Mouse (Mus musculus) hindbrain, embryonic 10.5 days (tissue): ENCODE results near the gene Edn3. TPM values are rescaled to one million over a fixed set of nuclear protein-coding genes. Genes with fewer than 3 reads are reported as not detected.
A peak's percentile ranks its signal among the peaks of the same experiment; 100 is the strongest.

ENCODE experiments used
- DNase-seq: peaks from one replicate; pipeline ENCODE4 v3.0.0-alpha.2; 2017; ENCODE audit warnings: low spot score
- H3K27ac ChIP-seq: fragments of 300-500 bp; sonication (generic); 2 replicates; pipeline ENCODE4 v1.5.1; 2016; ENCODE audit warnings: mild to moderate bottlenecking, moderate library complexity
- H3K27me3 ChIP-seq: fragments of 300-500 bp; sonication (generic); 2 replicates; pipeline ENCODE4 v1.6.1; 2016; ENCODE audit warnings: mild to moderate bottlenecking; ENCODE audit not compliant: poor library complexity, insufficient read depth, severe bottlenecking
- H3K36me3 ChIP-seq: fragments of 300-500 bp; sonication (generic); 2 replicates; pipeline ENCODE4 v1.6.1; 2016; ENCODE audit warnings: mild to moderate bottlenecking, moderate library complexity
- H3K4me1 ChIP-seq: fragments of 300-500 bp; sonication (generic); replicated peaks from 2 replicates; pipeline ENCODE4 v1.6.1; 2016; ENCODE audit warnings: mild to moderate bottlenecking
- H3K4me3 ChIP-seq: fragments of 300-500 bp; sonication (generic); 2 replicates; pipeline ENCODE4 v1.5.1; 2016; ENCODE audit warnings: mild to moderate bottlenecking, moderate library complexity
- H3K9me3 ChIP-seq: fragments of 300-500 bp; sonication (generic); 2 replicates; pipeline ENCODE4 v1.6.1; 2016; ENCODE audit warnings: mild to moderate bottlenecking, moderate library complexity
- WGBS: fragments of 180-500 bp; shearing (Covaris S2); methylation state at CpG from one replicate; pipeline ENCODE4 v1.1.7; 2016; 5-methylcytosine and 5-hydroxymethylcytosine counted together
- polyA plus RNA-seq: library from polyadenylated mRNA; unstranded; fragments of >200 nt; fragmentation: Nextera tagmentation; extraction: Ambion mirVana; gene quantifications from 2 replicates; pipeline ENCODE4 v1.2.1, GENCODE M21; 2016

Edn3 gene
- polyA plus RNA-seq, 1 experiment from 2014 or later: 13.2 TPM

DNA sequence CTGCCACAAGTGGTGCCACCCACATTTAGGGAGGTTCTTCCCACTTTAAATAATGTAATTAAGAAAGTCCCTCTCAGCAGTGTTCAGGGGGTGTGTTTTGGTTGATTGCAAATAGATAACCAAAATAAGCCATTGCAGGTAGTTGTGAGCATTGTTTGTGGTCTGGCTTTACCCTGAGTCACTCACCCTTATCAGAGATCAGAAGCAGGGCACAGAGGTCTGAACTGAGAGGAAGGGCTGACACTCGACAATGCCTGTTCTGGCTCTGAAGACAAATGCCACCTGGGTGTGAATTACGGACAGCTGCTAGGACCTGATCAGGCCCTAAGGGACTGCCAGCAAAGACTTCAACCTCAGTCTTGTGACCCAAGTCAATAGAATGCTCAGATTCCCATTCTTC is 47.5 kb downstream of the Edn3 start:
- H3K27ac ChIP-seq: no peak overlapping the region
- no peaks in the 10 kb centered on the region for H3K36me3 ChIP-seq
- WGBS: 65% methylated on average over 2 of the region's 2 CpGs
- no peaks in the 10 kb centered on the region for H3K27me3 ChIP-seq
- DNase-seq: no peak
- no peak overlapping the region for H3K4me3 ChIP-seq
- peaks cover 3% of the 10 kb centered on the region; the same call in 1 of the 2 replicates for H3K9me3 ChIP-seq
- H3K4me1 ChIP-seq: no peaks in the 10 kb centered on the region

DNA sequence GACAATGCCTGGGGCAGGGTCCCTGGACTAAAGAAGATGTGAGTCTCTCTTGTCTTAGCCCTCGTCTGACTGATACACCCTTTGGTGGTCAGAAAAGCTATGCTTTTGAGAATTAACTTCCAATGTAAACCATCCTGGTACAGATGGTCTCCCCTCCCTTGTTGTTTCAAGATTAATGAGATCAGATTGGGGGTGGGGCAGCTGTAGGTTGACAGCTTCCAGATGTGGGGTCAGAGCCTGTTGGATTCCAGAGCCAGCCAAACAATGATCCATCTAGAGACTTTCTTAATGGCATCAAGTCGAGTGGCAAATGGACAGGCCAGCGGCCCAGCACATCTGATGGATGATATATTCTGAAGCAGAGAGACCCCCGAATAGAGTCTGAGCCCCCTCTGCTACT is 48.9 kb downstream of the Edn3 start:
- Histone ChIP-seq H3K4me3 (no peak overlapping the region), H3K9me3 (peaks cover 3% of the 10 kb centered on the region; the same call in 1 of the 2 replicates), H3K27me3 (no peaks in the 10 kb centered on the region), H3K27ac (no peak overlapping the region), H3K36me3 (no peaks in the 10 kb centered on the region), H3K4me1 (no peaks in the 10 kb centered on the region)
- DNase-seq: peak; percentile 17
- 61% methylated on average over 4 of the region's 4 CpGs for WGBS

DNA sequence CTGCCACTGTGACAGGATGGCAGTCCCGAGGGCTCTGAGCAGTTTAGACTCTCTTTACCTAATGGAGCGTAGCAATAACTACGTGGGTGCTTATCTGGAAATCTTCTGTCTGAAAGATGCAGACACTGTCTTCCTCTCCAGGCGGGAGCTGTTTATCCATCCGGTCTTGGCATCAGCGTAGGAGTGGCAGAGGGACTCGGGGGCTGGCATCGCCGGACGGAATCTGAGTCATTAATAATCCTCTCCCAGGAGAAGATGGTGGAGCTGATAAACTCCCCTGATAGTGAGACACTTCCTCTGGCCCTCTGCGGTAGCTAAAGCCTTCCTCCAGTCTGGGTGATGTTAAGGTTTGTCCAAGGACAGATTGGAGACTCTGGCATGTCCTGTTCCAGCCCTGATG is 52.9 kb downstream of the Edn3 start:
- 87% methylated on average over 11 of the region's 11 CpGs for WGBS

DNA sequence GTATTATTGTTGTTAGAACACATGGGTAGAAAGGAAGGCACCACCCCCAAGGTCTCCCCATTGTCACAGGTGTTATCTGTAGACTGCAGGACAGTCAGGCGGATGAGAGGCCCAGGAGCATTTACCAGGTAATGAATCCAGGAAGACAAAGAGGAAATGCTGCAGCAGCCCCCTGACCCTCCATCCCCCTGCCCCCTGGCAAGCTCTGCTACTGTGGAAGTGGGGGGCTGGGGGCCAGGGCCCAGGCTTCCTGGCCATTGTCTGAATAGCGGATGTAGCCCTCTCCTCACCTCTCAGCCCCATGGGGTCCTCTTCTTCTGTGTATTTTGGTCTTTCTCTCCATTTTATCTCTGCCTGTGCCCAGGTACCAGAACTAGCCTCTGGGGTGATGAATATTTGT is 55.7 kb downstream of the Edn3 start:
- Histone ChIP-seq H3K36me3 (no peaks in the 10 kb centered on the region), H3K27me3 (no peaks in the 10 kb centered on the region), H3K4me3 (no peak overlapping the region), H3K27ac (no peak overlapping the region), H3K4me1 (no peaks in the 10 kb centered on the region), H3K9me3 (no peaks in the 10 kb centered on the region)
- DNase-seq: no peak
- 98% methylated on average over 2 of the region's 2 CpGs for WGBS

More for the DNA sequence above, 52.9 kb downstream of the Edn3 start:
- no peak overlapping the region for H3K27ac ChIP-seq
- H3K9me3 ChIP-seq: no peaks in the 10 kb centered on the region
- no peaks in the 10 kb centered on the region for H3K27me3 ChIP-seq
- H3K4me3 ChIP-seq: no peak overlapping the region
- no peaks in the 10 kb centered on the region for H3K4me1 ChIP-seq
- no peak for DNase-seq
- H3K36me3 ChIP-seq: no peaks in the 10 kb centered on the region

DNA sequence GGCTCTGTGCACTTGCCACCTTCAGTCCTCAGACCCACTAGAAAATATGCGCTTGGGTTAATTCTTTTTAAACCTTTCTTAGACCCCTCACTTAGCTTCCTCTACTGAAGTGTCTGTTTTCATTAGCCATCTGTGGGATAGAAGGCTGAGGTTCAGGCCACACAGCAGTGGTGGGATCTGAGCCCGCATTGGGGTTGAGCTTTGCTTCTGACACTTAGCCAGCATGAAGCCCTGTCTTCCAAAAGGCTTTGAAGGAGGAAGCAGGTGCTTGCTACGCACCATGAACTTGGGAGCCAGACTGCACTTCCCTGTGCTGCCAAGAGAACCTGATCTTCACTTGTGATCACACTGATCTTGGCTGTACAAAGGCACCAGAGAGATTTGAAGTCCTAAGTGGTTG is 59.9 kb downstream of the Edn3 start:
- no peaks in the 10 kb centered on the region for H3K36me3 ChIP-seq
- H3K4me3 ChIP-seq: no peak overlapping the region
- no peaks in the 10 kb centered on the region for H3K9me3 ChIP-seq
- H3K4me1 ChIP-seq: no peaks in the 10 kb centered on the region; the same call in 1 of the 2 replicates
- H3K27me3 ChIP-seq: no peaks in the 10 kb centered on the region
- WGBS: 83% methylated on average over 3 of the region's 3 CpGs
- H3K27ac ChIP-seq: no peak overlapping the region
- no peak for DNase-seq

DNA sequence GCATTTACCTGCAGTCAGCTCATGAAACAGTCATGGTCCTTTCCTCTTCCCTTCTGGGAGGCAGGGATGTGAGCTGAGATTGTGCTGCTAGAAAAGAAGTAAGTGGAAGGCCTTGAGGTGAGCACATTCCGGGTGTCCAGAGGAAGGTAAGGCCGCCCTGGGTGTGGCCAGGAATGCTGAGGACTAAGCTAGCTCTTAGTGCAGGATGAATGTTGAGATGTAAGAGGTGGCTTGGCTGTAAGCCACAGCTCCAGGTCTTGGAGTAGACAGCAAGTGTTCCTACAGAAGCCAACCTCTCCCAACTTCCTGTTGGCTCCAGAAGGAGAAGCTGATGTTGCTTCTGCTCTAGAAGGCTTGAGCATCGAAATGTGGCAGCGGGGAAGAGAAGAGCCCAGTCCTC is 67.4 kb downstream of the Edn3 start:
- no peak for DNase-seq
- no peaks in the 10 kb centered on the region for H3K36me3 ChIP-seq
- H3K27me3 ChIP-seq: no peaks in the 10 kb centered on the region
- WGBS: 91% methylated on average over 4 of the region's 4 CpGs
- no peak overlapping the region for H3K4me3 ChIP-seq
- H3K4me1 ChIP-seq: no peaks in the 10 kb centered on the region; the same call in 1 of the 2 replicates
- no peak overlapping the region for H3K27ac ChIP-seq
- H3K9me3 ChIP-seq: no peaks in the 10 kb centered on the region

DNA sequence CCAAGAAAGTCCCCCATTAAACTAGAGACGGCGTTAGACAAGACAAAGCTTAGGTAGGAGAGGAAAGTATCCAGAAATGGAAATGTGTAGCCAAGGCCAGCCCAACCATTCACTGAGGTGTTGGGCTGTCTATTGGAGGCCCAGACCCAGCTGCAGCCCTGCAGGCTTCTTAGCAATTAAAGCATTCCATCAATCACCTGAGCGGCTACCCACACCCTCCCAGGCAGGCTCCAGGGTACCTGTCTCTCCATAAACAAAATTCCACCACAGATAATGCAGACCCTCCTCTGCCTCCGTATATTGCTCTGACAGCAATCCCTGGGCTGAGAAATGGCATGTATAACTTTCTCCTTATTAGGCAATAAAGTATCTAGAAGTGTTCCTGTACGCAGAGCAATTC is 73.2 kb downstream of the Edn3 start:
- Histone ChIP-seq H3K4me1 (no peaks in the 10 kb centered on the region), H3K36me3 (no peaks in the 10 kb centered on the region), H3K4me3 (no peak overlapping the region), H3K9me3 (no peaks in the 10 kb centered on the region), H3K27ac (no peak overlapping the region), H3K27me3 (no peaks in the 10 kb centered on the region)
- 84% methylated on average over 5 of the region's 5 CpGs for WGBS
- DNase-seq: no peak

Other genes with a start within 250 kb of the Edn3 start
- not detected in 2 replicates for gene Zfp831, start 117.1 kb upstream of the Edn3 start, polyA plus RNA-seq
- not detected in 2 replicates for gene Gm14444, start 249.6 kb downstream of the Edn3 start, polyA plus RNA-seq